Mouse (Mus musculus) cortical plate, adult 2 months (tissue): Measurements from ENCODE around the gene Umad1.

Experiments
- CTCF ChIP-seq: fragments of 200-500 bp; IDR thresholded peaks from 2 replicates; pipeline ENCODE4 v1.5.1; 2011; ENCODE audit warnings: mild to moderate bottlenecking, control low read depth, low read length; ENCODE audit not compliant: insufficient read depth; ENCODE audit errors: extremely low read depth
- POLR2A ChIP-seq: fragments of 200-500 bp; IDR thresholded peaks from 2 replicates; pipeline ENCODE4 v1.6.1; 2011; ENCODE audit warnings: mild to moderate bottlenecking, low read length, control low read depth; ENCODE audit not compliant: insufficient read depth; ENCODE audit errors: extremely low read depth

DNA sequence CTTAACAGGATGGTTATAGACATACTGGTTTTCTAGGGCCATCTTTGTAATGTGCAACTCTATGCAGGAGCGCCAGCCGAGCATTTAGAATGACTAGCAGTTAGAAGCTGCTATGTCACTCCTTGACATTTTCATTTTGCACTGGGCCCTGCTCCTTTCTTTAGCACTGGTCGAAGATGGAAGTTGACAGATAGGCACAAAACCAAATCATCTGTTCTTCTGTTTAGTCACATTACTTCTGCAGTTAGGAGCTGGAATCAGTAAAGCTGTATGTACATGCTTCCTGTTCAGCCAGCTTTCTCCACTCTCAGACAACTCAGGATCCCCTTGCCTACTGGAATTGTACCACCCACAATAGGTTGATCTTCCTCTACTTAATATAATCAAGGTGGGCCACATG, 48.4 kb upstream of the Umad1 start:
- TF ChIP-seq CTCF (no peak), POLR2A (no peak)
